Mouse (Mus musculus): Measurements from ENCODE around the gene Fgfr2.
A peak's percentile ranks its signal among the peaks of the same experiment; 100 is the strongest.

The Fgfr2 gene

GRCm38 (mm10) chr7:131318340-131318739 lies 1804.8 kb downstream of the Fgfr2 start:
- DNase-seq (ENCODE audit: low read depth): no peak

- DNase-seq (ENCODE audit: low read depth): no peak
These were observed 1805.6 kb downstream of the Fgfr2 start for GRCm38 (mm10) chr7:131317587-131317986.

GRCm38 (mm10) chr7:131314493-131314892 lies 1808.7 kb downstream of the Fgfr2 start:
- no peak for DNase-seq (ENCODE audit: low read depth)

GRCm38 (mm10) chr7:131306733-131307132 lies 1816.4 kb downstream of the Fgfr2 start:
- no peak for DNase-seq (ENCODE audit: low read depth)

GRCm38 (mm10) chr7:131303340-131303739 lies 1819.8 kb downstream of the Fgfr2 start:
- no peak for DNase-seq (ENCODE audit: low read depth)

- DNase-seq (ENCODE audit: low read depth): peak; percentile 20
These were observed 1826.0 kb downstream of the Fgfr2 start for GRCm38 (mm10) chr7:131297151-131297550.

- DNase-seq (ENCODE audit: low read depth): no peak
These were observed 1857.3 kb downstream of the Fgfr2 start for GRCm38 (mm10) chr7:131265851-131266250.

GRCm38 (mm10) chr7:131264251-131264650 lies 1858.9 kb downstream of the Fgfr2 start:
- DNase-seq (ENCODE audit: low read depth): no peak

GRCm38 (mm10) chr7:131260946-131261345 lies 1862.2 kb downstream of the Fgfr2 start:
- DNase-seq (ENCODE audit: low read depth): no peak

GRCm38 (mm10) chr7:131257309-131257708 lies 1865.8 kb downstream of the Fgfr2 start:
- no peak for DNase-seq (ENCODE audit: low read depth)

- no peak for DNase-seq (ENCODE audit: low read depth)
These were observed 1866.3 kb downstream of the Fgfr2 start for GRCm38 (mm10) chr7:131256841-131257240.

GRCm38 (mm10) chr7:131244993-131245392 lies 1878.2 kb downstream of the Fgfr2 start:
- peak; percentile 57 for DNase-seq (ENCODE audit: low read depth)

- DNase-seq (ENCODE audit: low read depth): peak; percentile 59
These were observed 1887.1 kb downstream of the Fgfr2 start for GRCm38 (mm10) chr7:131236091-131236490.

GRCm38 (mm10) chr7:131223086-131223485 lies 1900.1 kb downstream of the Fgfr2 start:
- no peak for DNase-seq (ENCODE audit: low read depth)

- DNase-seq (ENCODE audit: low read depth): no peak
These were observed 1935.2 kb downstream of the Fgfr2 start for GRCm38 (mm10) chr7:131187996-131188395.

GRCm38 (mm10) chr7:131187047-131187446 lies 1936.1 kb downstream of the Fgfr2 start:
- DNase-seq (ENCODE audit: low read depth): peak; percentile 7

- DNase-seq (ENCODE audit: low read depth): no peak
These were observed 1938.8 kb downstream of the Fgfr2 start for GRCm38 (mm10) chr7:131184339-131184738.

- peak; percentile 68 for DNase-seq (ENCODE audit: low read depth)
These were observed 1940.5 kb downstream of the Fgfr2 start for GRCm38 (mm10) chr7:131182685-131183084.

- no peak for DNase-seq (ENCODE audit: low read depth)
These were observed 1949.0 kb downstream of the Fgfr2 start, which contains the start of gene 5430419D17Rik for GRCm38 (mm10) chr7:131174121-131174520. Gene 5430419D17Rik (plus strand): TSS chr7:131174402.

- no peak for DNase-seq (ENCODE audit: low read depth)
These were observed 1954.1 kb downstream of the Fgfr2 start for GRCm38 (mm10) chr7:131169099-131169498.

GRCm38 (mm10) chr7:131167771-131168170 lies 1955.4 kb downstream of the Fgfr2 start:
- no peak for DNase-seq (ENCODE audit: low read depth)

- DNase-seq (ENCODE audit: low read depth): no peak
These were observed 1960.9 kb downstream of the Fgfr2 start for GRCm38 (mm10) chr7:131162251-131162650.

- no peak for DNase-seq (ENCODE audit: low read depth)
These were observed 1970.1 kb downstream of the Fgfr2 start for GRCm38 (mm10) chr7:131153044-131153443.

GRCm38 (mm10) chr7:131150179-131150578 lies 1973.0 kb downstream of the Fgfr2 start:
- no peak for DNase-seq (ENCODE audit: low read depth)

GRCm38 (mm10) chr7:131146214-131146613 lies 1976.9 kb downstream of the Fgfr2 start, which contains the start of gene 4933402N03Rik:
Gene 4933402N03Rik (minus strand): TSS chr7:131146314.
- no peak for DNase-seq (ENCODE audit: low read depth)

Data from NIH3T3 (cell line).